Mouse (Mus musculus): ENCODE results near the gene Glce. TPM values are rescaled to one million over a fixed set of nuclear protein-coding genes. Genes with fewer than 3 reads are reported as not detected.

Gene Glce
- polyA plus RNA-seq, 1 experiment = 3.5 TPM

- 83% methylated on average over 3 of the region's 3 CpGs for WGBS
- no peak for TF ChIP-seq POLR2A (IDR thresholded peaks at IDR 0.05; ENCODE audit: control insufficient read depth, extremely low read depth, insufficient read depth, low read length, poor library complexity)
- no peak for TF ChIP-seq CTCF (IDR thresholded peaks at IDR 0.05; ENCODE audit: borderline replicate concordance, control insufficient read depth, extremely low read depth, insufficient read depth, low read length, poor library complexity)
- no peak for DNase-seq
- H3K27me3 ChIP-seq (ENCODE audit: control insufficient read depth, insufficient read depth, low read length) = no peaks in the 10 kb centered on the region
- no peaks in the 10 kb centered on the region for H3K36me3 ChIP-seq (ENCODE audit: control insufficient read depth, insufficient read depth, low read length)
- no peak overlapping the region for H3K4me3 ChIP-seq (ENCODE audit: control insufficient read depth, insufficient read depth, low read length)
- no peak overlapping the region for H3K27ac ChIP-seq (ENCODE audit: control insufficient read depth, insufficient read depth, low read length)
- H3K4me1 ChIP-seq (replicated peaks; ENCODE audit: control insufficient read depth, insufficient read depth, low read length) = peaks cover 15% of the 10 kb centered on the region
Measured at GRCm38 (mm10) chr9:62028072-62028471, 94.4 kb downstream of the Glce start.

DNA sequence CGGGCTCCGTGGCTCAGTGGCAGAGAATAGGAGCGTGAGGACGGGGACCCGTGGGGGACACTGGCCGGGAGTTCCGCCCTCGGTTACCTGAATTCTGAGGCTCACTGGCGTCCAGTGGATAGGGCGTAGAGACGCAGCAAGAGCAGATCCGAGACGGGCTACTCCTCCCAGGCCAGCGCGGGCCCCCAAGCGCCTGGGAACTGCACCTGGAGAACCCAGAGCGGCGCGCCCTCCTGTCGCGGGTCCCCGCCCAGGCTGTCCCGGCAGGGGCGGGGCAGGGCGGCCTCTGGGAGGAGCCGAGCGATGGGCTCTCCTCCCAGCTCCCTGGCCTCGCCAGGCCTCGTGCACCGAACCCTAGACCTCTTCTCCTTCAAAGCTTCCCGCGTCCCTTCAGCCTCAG lies 95.9 kb downstream of the Glce start, which contains the start of gene Paqr5:
Paqr5 (minus strand) TSS at position 257 of the 400 bp plus-strand sequence.
- Histone ChIP-seq H3K4me1 (replicated peaks; ENCODE audit: control insufficient read depth, insufficient read depth, low read length) (peaks cover 15% of the 10 kb centered on the region), H3K4me3 (ENCODE audit: control insufficient read depth, insufficient read depth, low read length) (peak within 1 kb of the TSS; percentile 52), H3K36me3 (ENCODE audit: control insufficient read depth, insufficient read depth, low read length) (no peaks in the 10 kb centered on the region), H3K27ac (ENCODE audit: control insufficient read depth, insufficient read depth, low read length) (no peak within 1 kb of the TSS), H3K27me3 (ENCODE audit: control insufficient read depth, insufficient read depth, low read length) (no peaks in the 10 kb centered on the region)
- TF ChIP-seq POLR2A (IDR thresholded peaks at IDR 0.05; ENCODE audit: control insufficient read depth, extremely low read depth, insufficient read depth, low read length, poor library complexity) (no peak), CTCF (IDR thresholded peaks at IDR 0.05; ENCODE audit: borderline replicate concordance, control insufficient read depth, extremely low read depth, insufficient read depth, low read length, poor library complexity) (no peak)
- DNase-seq = peak; percentile 62
- WGBS = 2% methylated on average over 32 of the region's 32 CpGs

GRCm38 (mm10) chr9:62025056-62025455 lies 97.4 kb downstream of the Glce start:
- no peak for TF ChIP-seq CTCF (IDR thresholded peaks at IDR 0.05; ENCODE audit: borderline replicate concordance, control insufficient read depth, extremely low read depth, insufficient read depth, low read length, poor library complexity)
- no peak for TF ChIP-seq POLR2A (IDR thresholded peaks at IDR 0.05; ENCODE audit: control insufficient read depth, extremely low read depth, insufficient read depth, low read length, poor library complexity)
- Histone ChIP-seq H3K27me3 (ENCODE audit: control insufficient read depth, insufficient read depth, low read length) (no peaks in the 10 kb centered on the region), H3K4me1 (replicated peaks; ENCODE audit: control insufficient read depth, insufficient read depth, low read length) (peaks cover 15% of the 10 kb centered on the region), H3K27ac (ENCODE audit: control insufficient read depth, insufficient read depth, low read length) (no peak overlapping the region), H3K4me3 (ENCODE audit: control insufficient read depth, insufficient read depth, low read length) (no peak overlapping the region), H3K36me3 (ENCODE audit: control insufficient read depth, insufficient read depth, low read length) (no peaks in the 10 kb centered on the region)
- DNase-seq = no peak
- WGBS = 87% methylated on average over 5 of the region's 5 CpGs

DNA sequence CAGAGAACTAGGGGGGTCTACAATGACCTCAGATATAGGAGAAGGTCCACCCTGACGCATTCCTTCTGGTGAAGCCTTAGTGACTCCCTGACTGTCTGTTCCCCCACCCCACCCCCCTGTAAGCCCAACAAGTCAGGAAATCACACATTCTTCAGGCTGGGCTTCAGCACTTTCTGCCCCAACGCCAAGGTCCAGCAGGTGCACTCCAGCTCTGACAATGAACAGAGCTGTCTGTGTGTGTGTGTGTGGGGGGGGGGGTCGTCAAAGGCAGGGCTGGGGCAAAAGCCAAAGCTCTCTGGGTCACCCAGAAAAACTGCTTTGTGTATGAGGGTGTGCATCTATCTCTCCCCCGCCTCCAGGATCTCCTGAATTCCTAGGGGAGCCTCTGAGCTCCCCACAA lies 98.6 kb downstream of the Glce start:
- 76% methylated on average over 4 of the region's 4 CpGs for WGBS
- H3K4me1 ChIP-seq (replicated peaks; ENCODE audit: control insufficient read depth, insufficient read depth, low read length) = peaks cover 15% of the 10 kb centered on the region
- no peak overlapping the region for H3K4me3 ChIP-seq (ENCODE audit: control insufficient read depth, insufficient read depth, low read length)
- no peak for DNase-seq
- TF ChIP-seq POLR2A (IDR thresholded peaks at IDR 0.05; ENCODE audit: control insufficient read depth, extremely low read depth, insufficient read depth, low read length, poor library complexity) (no peak), CTCF (IDR thresholded peaks at IDR 0.05; ENCODE audit: borderline replicate concordance, control insufficient read depth, extremely low read depth, insufficient read depth, low read length, poor library complexity) (no peak)
- H3K36me3 ChIP-seq (ENCODE audit: control insufficient read depth, insufficient read depth, low read length) = no peaks in the 10 kb centered on the region
- no peak overlapping the region for H3K27ac ChIP-seq (ENCODE audit: control insufficient read depth, insufficient read depth, low read length)
- no peaks in the 10 kb centered on the region for H3K27me3 ChIP-seq (ENCODE audit: control insufficient read depth, insufficient read depth, low read length)

GRCm38 (mm10) chr9:62022961-62023680 lies 99.3 kb downstream of the Glce start:
- no peak overlapping the region for H3K4me3 ChIP-seq (ENCODE audit: control insufficient read depth, insufficient read depth, low read length)
- TF ChIP-seq POLR2A (IDR thresholded peaks at IDR 0.05; ENCODE audit: control insufficient read depth, extremely low read depth, insufficient read depth, low read length, poor library complexity) (no peak), CTCF (IDR thresholded peaks at IDR 0.05; ENCODE audit: borderline replicate concordance, control insufficient read depth, extremely low read depth, insufficient read depth, low read length, poor library complexity) (no peak)
- H3K36me3 ChIP-seq (ENCODE audit: control insufficient read depth, insufficient read depth, low read length) = no peaks in the 10 kb centered on the region
- peaks cover 15% of the 10 kb centered on the region for H3K4me1 ChIP-seq (replicated peaks; ENCODE audit: control insufficient read depth, insufficient read depth, low read length)
- no peaks in the 10 kb centered on the region for H3K27me3 ChIP-seq (ENCODE audit: control insufficient read depth, insufficient read depth, low read length)
- over 99% methylated on average over 6 of the region's 6 CpGs for whole genome bisulfite sequencing
- H3K27ac ChIP-seq (ENCODE audit: control insufficient read depth, insufficient read depth, low read length) = no peak overlapping the region
- no peak for DNase-seq

DNA sequence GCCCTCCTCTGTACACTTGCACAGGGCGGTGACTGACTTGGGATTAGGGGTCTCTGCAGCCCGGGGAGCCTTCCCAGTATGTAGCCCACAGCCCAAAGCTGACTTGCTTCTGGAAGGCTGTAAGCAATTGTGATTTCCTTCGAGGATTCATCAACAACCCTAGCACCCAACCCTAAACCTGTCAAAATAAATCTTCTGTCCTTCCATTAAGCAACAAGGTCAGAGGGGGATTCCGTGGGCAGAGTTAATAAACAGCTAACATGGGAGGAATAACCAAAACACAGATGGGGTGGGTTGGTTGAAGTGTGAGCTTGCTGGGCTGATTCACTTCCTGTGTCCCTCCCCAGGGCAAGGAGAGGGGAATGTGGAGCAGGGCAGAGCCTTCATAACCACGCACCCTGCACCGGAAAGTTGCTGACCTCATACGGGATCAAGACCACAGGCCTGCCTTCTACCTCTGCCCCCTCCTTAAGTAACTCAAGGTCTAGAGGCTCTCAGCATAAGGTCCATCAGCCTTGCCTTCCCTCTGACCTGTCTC lies 100.8 kb downstream of the Glce start:
- TF ChIP-seq POLR2A (IDR thresholded peaks at IDR 0.05; ENCODE audit: control insufficient read depth, extremely low read depth, insufficient read depth, low read length, poor library complexity) = no peak
- Histone ChIP-seq H3K27me3 (ENCODE audit: control insufficient read depth, insufficient read depth, low read length) (no peaks in the 10 kb centered on the region), H3K4me1 (replicated peaks; ENCODE audit: control insufficient read depth, insufficient read depth, low read length) (peaks cover 8% of the 10 kb centered on the region), H3K36me3 (ENCODE audit: control insufficient read depth, insufficient read depth, low read length) (no peaks in the 10 kb centered on the region), H3K27ac (ENCODE audit: control insufficient read depth, insufficient read depth, low read length) (no peak overlapping the region), H3K4me3 (ENCODE audit: control insufficient read depth, insufficient read depth, low read length) (no peak overlapping the region)
- 51% methylated on average over 7 of the region's 7 CpGs for WGBS
- DNase-seq = no peak

Measured in thymus, adult 2 months (tissue).